Mouse (Mus musculus): ENCODE data around the gene Pex11b.

DNA sequence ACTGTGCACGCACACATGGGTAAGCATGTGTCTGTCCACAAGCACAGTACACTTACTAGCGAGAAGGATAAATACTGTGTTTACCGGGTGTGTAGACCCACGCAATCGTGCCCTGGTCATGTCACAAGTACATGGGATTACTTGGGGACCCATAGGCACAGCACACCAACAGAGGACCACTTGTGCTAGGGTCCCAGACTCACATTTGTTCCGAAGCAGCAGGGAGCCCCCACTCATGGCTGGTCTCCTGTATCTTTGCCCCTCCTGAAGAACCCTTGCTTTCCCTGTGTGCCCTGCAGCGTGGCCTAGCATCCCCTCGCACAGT is 36.1 kb upstream of the Pex11b start:
- no peak for TF ChIP-seq CTCF (conservative IDR thresholded peaks at IDR 0.05; ENCODE audit: low read length)
- no peak for TF ChIP-seq POU5F1 (IDR thresholded peaks at IDR 0.05; ENCODE audit: borderline replicate concordance, low read length)
- TF ChIP-seq NANOG (IDR thresholded peaks at IDR 0.05; ENCODE audit: borderline replicate concordance, low read length) = no peak

All from E14TG2a.4 (cell line).